Mouse (Mus musculus) neural tube, embryonic 13.5 days (tissue): ENCODE measurements around the gene Arap1. TPM values are rescaled to one million over a fixed set of nuclear protein-coding genes. Genes with fewer than 3 reads are reported as not detected.

Experiments used
- ATAC-seq: fragments of 200-750 bp; cut with Nextera tagmentation; 2 replicates; pipeline ENCODE4 v1.8.0; 2017; ENCODE audit warnings: low read depth, mild to moderate bottlenecking, moderate TSS enrichment, moderate library complexity
- H3K27ac ChIP-seq: fragments of 300-500 bp; sonication (generic); replicated peaks from 2 replicates; pipeline ENCODE4 v1.5.1; 2015; ENCODE audit warnings: moderate library complexity, mild to moderate bottlenecking, inconsistent platforms
- H3K27me3 ChIP-seq: fragments of 300-500 bp; sonication (generic); 2 replicates; pipeline ENCODE4 v1.6.1; 2015; ENCODE audit warnings: mild to moderate bottlenecking, inconsistent platforms
- H3K36me3 ChIP-seq: fragments of 300-500 bp; sonication (generic); 2 replicates; pipeline ENCODE4 v1.6.1; 2015; ENCODE audit warnings: mild to moderate bottlenecking, inconsistent platforms
- H3K4me1 ChIP-seq: fragments of 300-500 bp; sonication (generic); replicated peaks from 2 replicates; pipeline ENCODE4 v1.6.1; 2015; ENCODE audit warnings: inconsistent platforms
- H3K4me2 ChIP-seq: fragments of 300-500 bp; sonication (generic); 2 replicates; pipeline ENCODE4 v1.6.1; 2015; ENCODE audit warnings: inconsistent platforms, mild to moderate bottlenecking, moderate library complexity
- H3K4me3 ChIP-seq: fragments of 300-500 bp; sonication (generic); 2 replicates; pipeline ENCODE4 v1.5.1; 2015; ENCODE audit warnings: mild to moderate bottlenecking, inconsistent platforms
- H3K9ac ChIP-seq: fragments of 300-500 bp; sonication (generic); 2 replicates; pipeline ENCODE4 v1.6.1; 2015; ENCODE audit warnings: moderate library complexity, mild to moderate bottlenecking, inconsistent platforms
- H3K9me3 ChIP-seq: fragments of 300-500 bp; sonication (generic); 2 replicates; pipeline ENCODE4 v1.6.1; 2016; ENCODE audit warnings: inconsistent platforms
- WGBS: fragments of 180-500 bp; shearing (Covaris S2); methylation state at CpG from one replicate; pipeline ENCODE4 v1.1.7; 2015; 5-methylcytosine and 5-hydroxymethylcytosine counted together
- polyA plus RNA-seq: library from polyadenylated mRNA; unstranded; fragments of >200 nt; fragmentation: Nextera tagmentation; extraction: Ambion mirVana; gene quantifications from 2 replicates; pipeline ENCODE4 v1.2.1, GENCODE M21; 2015

The Arap1 gene
- polyA plus RNA-seq, 1 experiment from 2014 or later, result 11.2 TPM

GRCm38 (mm10) chr7:101316591-101317001, 31.3 kb upstream of the Arap1 start:
- no peak overlapping the region for H3K27ac ChIP-seq
- WGBS, result 70% methylated on average over 6 of the region's 6 CpGs
- H3K4me2 ChIP-seq, result no peak overlapping the region
- H3K27me3 ChIP-seq, result peaks cover 27% of the 10 kb centered on the region
- H3K4me1 ChIP-seq, result peaks cover 9% of the 10 kb centered on the region
- ATAC-seq, result no peak
- no peaks in the 10 kb centered on the region for H3K36me3 ChIP-seq
- no peak overlapping the region for H3K4me3 ChIP-seq
- H3K9ac ChIP-seq, result no peak overlapping the region
- H3K9me3 ChIP-seq, result no peaks in the 10 kb centered on the region

GRCm38 (mm10) chr7:101317014-101317413, 30.9 kb upstream of the Arap1 start, which contains the start of gene Stard10:
Gene Stard10, plus strand, starts transcription at chr7:101317086.
- no peak for ATAC-seq
- WGBS, result 78% methylated on average over 3 of the region's 3 CpGs

GRCm38 (mm10) chr7:101318848-101319247, 29.0 kb upstream of the Arap1 start:
- H3K27ac ChIP-seq, result no peak overlapping the region
- H3K4me2 ChIP-seq, result no peak overlapping the region
- H3K4me3 ChIP-seq, result no peak overlapping the region
- WGBS, result 70% methylated on average over 4 of the region's 4 CpGs
- ATAC-seq, result no peak
- H3K36me3 ChIP-seq, result no peaks in the 10 kb centered on the region
- H3K4me1 ChIP-seq, result peaks cover 20% of the 10 kb centered on the region
- H3K9ac ChIP-seq, result no peak overlapping the region
- no peaks in the 10 kb centered on the region for H3K9me3 ChIP-seq
- H3K27me3 ChIP-seq, result peaks cover 48% of the 10 kb centered on the region

More at GRCm38 (mm10) chr7:101317014-101317413, 30.9 kb upstream of the Arap1 start, which contains the start of gene Stard10:
- Histone ChIP-seq H3K4me2 (no peak within 1 kb of the TSS), H3K4me3 (no peak within 1 kb of the TSS), H3K27me3 (peaks cover 31% of the 10 kb centered on the region), H3K9me3 (no peaks in the 10 kb centered on the region), H3K36me3 (no peaks in the 10 kb centered on the region), H3K27ac (no peak within 1 kb of the TSS), H3K9ac (no peak within 1 kb of the TSS), H3K4me1 (peaks cover 14% of the 10 kb centered on the region)

- H3K27me3 ChIP-seq, result peaks cover 48% of the 10 kb centered on the region
Measured at GRCm38 (mm10) chr7:101319796-101320195, 28.1 kb upstream of the Arap1 start.

GRCm38 (mm10) chr7:101320399-101321217, 27.3 kb upstream of the Arap1 start:
- H3K27ac ChIP-seq, result no peak overlapping the region
- peak; percentile 80 for ATAC-seq
- peak overlapping the region; percentile 95 for H3K4me2 ChIP-seq
- H3K9me3 ChIP-seq, result no peaks in the 10 kb centered on the region
- H3K27me3 ChIP-seq, result peaks cover 48% of the 10 kb centered on the region
- H3K4me3 ChIP-seq, result peak overlapping the region; percentile 76
- 6% methylated on average over 21 of the region's 37 CpGs for WGBS
- peak overlapping the region; percentile 80 for H3K9ac ChIP-seq
- no peaks in the 10 kb centered on the region for H3K36me3 ChIP-seq
- peaks cover 20% of the 10 kb centered on the region for H3K4me1 ChIP-seq

More at GRCm38 (mm10) chr7:101319796-101320195, 28.1 kb upstream of the Arap1 start:
- Histone ChIP-seq H3K9me3 (no peaks in the 10 kb centered on the region), H3K36me3 (no peaks in the 10 kb centered on the region), H3K4me1 (peaks cover 20% of the 10 kb centered on the region), H3K27ac (no peak overlapping the region), H3K4me2 (no peak overlapping the region), H3K9ac (no peak overlapping the region), H3K4me3 (no peak overlapping the region)
- no peak for ATAC-seq
- WGBS, result 90% methylated on average over 1 of the region's 1 CpGs

GRCm38 (mm10) chr7:101321218-101321827, 26.5 kb upstream of the Arap1 start:
- WGBS, result 1% methylated on average over 42 of the region's 61 CpGs
- H3K9me3 ChIP-seq, result no peaks in the 10 kb centered on the region
- no peak overlapping the region for H3K27ac ChIP-seq
- peak; percentile 66 for ATAC-seq
- H3K4me1 ChIP-seq, result peaks cover 20% of the 10 kb centered on the region
- peak overlapping the region; percentile 76 for H3K4me3 ChIP-seq
- peaks cover 48% of the 10 kb centered on the region for H3K27me3 ChIP-seq
- peak overlapping the region; percentile 80 for H3K9ac ChIP-seq
- peak overlapping the region; percentile 95 for H3K4me2 ChIP-seq
- H3K36me3 ChIP-seq, result no peaks in the 10 kb centered on the region

- 57% methylated on average over 4 of the region's 4 CpGs for whole genome bisulfite sequencing
- Histone ChIP-seq H3K4me1 (peaks cover 20% of the 10 kb centered on the region), H3K27me3 (peaks cover 45% of the 10 kb centered on the region), H3K4me3 (no peak overlapping the region), H3K4me2 (no peak overlapping the region), H3K27ac (no peak overlapping the region), H3K9me3 (no peaks in the 10 kb centered on the region), H3K36me3 (no peaks in the 10 kb centered on the region), H3K9ac (no peak overlapping the region)
- no peak for ATAC-seq
Measured at GRCm38 (mm10) chr7:101323141-101323594, 24.7 kb upstream of the Arap1 start.

GRCm38 (mm10) chr7:101324142-101324962, 23.5 kb upstream of the Arap1 start:
- ATAC-seq, result no peak
- H3K4me2 ChIP-seq, result no peak overlapping the region
- H3K9me3 ChIP-seq, result no peaks in the 10 kb centered on the region
- H3K36me3 ChIP-seq, result no peaks in the 10 kb centered on the region
- 79% methylated on average over 6 of the region's 6 CpGs for WGBS
- H3K4me1 ChIP-seq, result peaks cover 31% of the 10 kb centered on the region
- peaks cover 36% of the 10 kb centered on the region for H3K27me3 ChIP-seq
- H3K27ac ChIP-seq, result no peak overlapping the region
- no peak overlapping the region for H3K9ac ChIP-seq
- no peak overlapping the region for H3K4me3 ChIP-seq

- Histone ChIP-seq H3K4me3 (no peak overlapping the region), H3K4me2 (no peak overlapping the region), H3K4me1 (peaks cover 33% of the 10 kb centered on the region), H3K9ac (no peak overlapping the region), H3K9me3 (no peaks in the 10 kb centered on the region), H3K27ac (no peak overlapping the region), H3K27me3 (peaks cover 22% of the 10 kb centered on the region), H3K36me3 (no peaks in the 10 kb centered on the region)
- no peak for ATAC-seq
- WGBS, result 83% methylated on average over 5 of the region's 5 CpGs
Measured at GRCm38 (mm10) chr7:101326006-101326405, 21.9 kb upstream of the Arap1 start.

- WGBS, result 54% methylated on average over 5 of the region's 5 CpGs
- no peak for ATAC-seq
- no peak overlapping the region for H3K27ac ChIP-seq
Measured at GRCm38 (mm10) chr7:101327263-101327662, 20.6 kb upstream of the Arap1 start.

GRCm38 (mm10) chr7:101327786-101328185, 20.1 kb upstream of the Arap1 start:
- Histone ChIP-seq H3K4me1 (peaks cover 19% of the 10 kb centered on the region), H3K4me2 (no peak overlapping the region), H3K36me3 (no peaks in the 10 kb centered on the region), H3K27me3 (peaks cover 9% of the 10 kb centered on the region; the same call in 1 of the 2 replicates), H3K9me3 (no peaks in the 10 kb centered on the region), H3K27ac (no peak overlapping the region), H3K9ac (no peak overlapping the region), H3K4me3 (no peak overlapping the region)
- WGBS, result 87% methylated on average over 2 of the region's 2 CpGs
- no peak for ATAC-seq

More at GRCm38 (mm10) chr7:101327263-101327662, 20.6 kb upstream of the Arap1 start:
- Histone ChIP-seq H3K36me3 (no peaks in the 10 kb centered on the region), H3K4me3 (no peak overlapping the region), H3K9me3 (no peaks in the 10 kb centered on the region), H3K9ac (no peak overlapping the region), H3K4me1 (peaks cover 23% of the 10 kb centered on the region), H3K4me2 (no peak overlapping the region), H3K27me3 (peaks cover 14% of the 10 kb centered on the region)
